Mouse (Mus musculus): ENCODE results near the gene Derl2.

GRCm38 (mm10) chr11:70969821-70970559 lies 49.7 kb downstream of the Derl2 start, which contains the start of the genes Nup88 and Rpain:
- TF ChIP-seq CHD2 (IDR thresholded peaks at IDR 0.05; ENCODE audit: low read depth, low read length) = peak; percentile 69
- TF ChIP-seq MAFK (IDR thresholded peaks at IDR 0.05; ENCODE audit: insufficient read depth, low read depth, low read length) = no peak
- TF ChIP-seq ZNF384 (IDR thresholded peaks at IDR 0.05; ENCODE audit: low read depth, low read length) = no peak
- peak; percentile 89 for TF ChIP-seq HCFC1 (IDR thresholded peaks at IDR 0.05; ENCODE audit: borderline replicate concordance, insufficient read depth, low read length)

Data from ES-E14 (cell line).